Mouse (Mus musculus): ENCODE data around the gene Slco3a1. TPM values are rescaled to one million over a fixed set of nuclear protein-coding genes. Genes with fewer than 3 reads are reported as not detected.

Slco3a1 gene
- total RNA-seq (2021) = 10 to 100 TPM; 55.2 to 57.3 TPM
- long read RNA-seq, experiment 1, full-length matches to known transcripts = 45 of 65 reads
- long read RNA-seq, experiment 1, partial matches to known transcripts = 3 of 65 reads
- long read RNA-seq, experiment 1, other reads (novel, unspliced or antisense) = 17 of 65 reads
- long read RNA-seq, experiment 2, full-length matches to known transcripts = 58 of 85 reads
- long read RNA-seq, experiment 2, partial matches to known transcripts = 3 of 85 reads
- long read RNA-seq, experiment 2, other reads (novel, unspliced or antisense) = 24 of 85 reads

- peak within 1 kb of the TSS; percentile 99 for H3K27ac ChIP-seq
- TF ChIP-seq CTCF (conservative IDR thresholded peaks at IDR 0.05) = peak; percentile 66
- peak within 1 kb of the TSS; percentile 98 for H3K4me3 ChIP-seq
- DNase-seq (ENCODE audit: low spot score in 2 of 2) = peak; percentile 69 to 70
Observed at GRCm38 (mm10) chr7:74554608-74555311, at the start of gene Slco3a1. Gene Slco3a1, minus strand, starts transcription at chr7:74554780.

DNA sequence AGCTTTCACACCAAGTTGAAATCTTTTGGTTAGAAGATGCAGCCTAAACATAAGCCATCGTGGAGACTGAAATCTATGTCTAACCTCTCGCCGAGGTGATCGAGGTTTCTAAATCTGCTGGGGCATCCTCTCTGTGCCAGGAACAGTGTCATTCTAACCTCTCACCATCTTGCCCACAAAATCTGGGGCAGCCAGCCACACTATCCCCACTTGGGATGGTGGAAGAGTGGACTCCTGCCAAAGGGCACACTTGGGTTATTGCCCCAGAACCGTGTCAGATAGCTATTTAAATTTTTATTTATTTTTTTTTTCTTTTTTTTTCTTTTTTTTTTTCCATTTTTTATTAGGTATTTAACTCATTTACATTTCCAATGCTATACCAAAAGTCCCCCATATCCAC lies 46.4 kb upstream of the Slco3a1 start:
- Histone ChIP-seq H3K4me3 (no peak overlapping the region), H3K27ac (no peak overlapping the region)
- TF ChIP-seq CTCF (conservative IDR thresholded peaks at IDR 0.05) = no peak
- DNase-seq (ENCODE audit: low spot score in 2 of 2) = no peak

- Histone ChIP-seq H3K27ac (no peak overlapping the region), H3K4me3 (no peak overlapping the region)
- no peak for DNase-seq (ENCODE audit: low spot score in 2 of 2)
- no peak for TF ChIP-seq CTCF (conservative IDR thresholded peaks at IDR 0.05)
Observed at GRCm38 (mm10) chr7:74579411-74579810, 24.8 kb upstream of the Slco3a1 start.

DNA sequence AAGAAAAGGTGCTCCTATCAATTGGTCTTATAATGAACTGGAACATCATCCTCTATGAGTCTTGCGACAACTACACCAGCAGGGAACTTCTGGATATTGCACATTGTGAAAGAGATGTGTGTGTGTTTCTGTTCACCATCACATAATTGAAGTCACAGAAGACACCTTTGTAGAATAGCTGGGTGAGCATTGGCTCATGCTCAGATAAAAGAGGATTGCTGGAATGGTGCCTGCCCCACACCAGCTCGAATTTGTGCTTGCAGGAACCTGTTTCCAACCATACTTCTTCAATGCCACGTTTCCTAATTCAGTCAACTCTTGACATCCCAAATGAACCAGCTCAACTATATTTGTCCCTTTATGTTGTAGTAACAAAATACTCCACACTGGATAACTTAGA lies 21.1 kb upstream of the Slco3a1 start:
- TF ChIP-seq CTCF (conservative IDR thresholded peaks at IDR 0.05) = no peak
- no peak overlapping the region for H3K27ac ChIP-seq
- no peak for DNase-seq (ENCODE audit: low spot score in 2 of 2)
- H3K4me3 ChIP-seq = no peak overlapping the region

GRCm38 (mm10) chr7:74555416-74555815 lies 836 bp upstream of the Slco3a1 start:
- DNase-seq (ENCODE audit: low spot score in 2 of 2) = peak; percentile 65 to 71
- H3K27ac ChIP-seq = peak overlapping the region; percentile 99
- peak overlapping the region; percentile 98 for H3K4me3 ChIP-seq
- TF ChIP-seq CTCF (conservative IDR thresholded peaks at IDR 0.05) = peak; percentile 70

GRCm38 (mm10) chr7:74554041-74554561 lies 479 bp downstream of the Slco3a1 start:
- DNase-seq (ENCODE audit: low spot score in 2 of 2) = peak; percentile 5 to 27
- TF ChIP-seq CTCF (conservative IDR thresholded peaks at IDR 0.05) = peak; percentile 64

DNA sequence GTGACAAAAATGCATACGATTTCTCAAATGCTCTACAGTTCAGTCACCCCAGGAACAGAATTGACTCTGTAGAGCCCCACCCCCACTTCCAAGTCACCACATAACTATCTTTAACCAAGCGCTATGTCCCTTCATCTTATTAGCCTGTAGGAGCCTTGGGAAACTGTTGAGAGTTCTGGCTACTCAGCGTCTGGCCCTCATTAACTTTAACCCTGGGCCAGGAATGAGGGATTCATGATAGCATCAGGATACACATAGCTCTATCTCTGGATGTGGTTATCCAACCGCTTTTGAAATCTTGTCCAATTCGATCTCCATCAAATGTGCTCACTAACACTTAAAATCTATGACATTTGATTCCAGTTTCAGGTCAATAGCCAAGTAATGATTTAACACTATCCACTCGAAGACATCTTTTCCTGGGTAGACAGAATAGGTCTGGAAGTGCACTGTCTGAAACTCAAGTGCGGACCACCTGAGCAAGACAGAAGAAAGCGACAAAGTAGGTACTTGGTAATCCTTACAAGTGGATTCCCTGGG lies 1.4 kb downstream of the Slco3a1 start:
- Histone ChIP-seq H3K4me3 (peak overlapping the region; percentile 98), H3K27ac (peak overlapping the region; percentile 99; the same call in 1 of the 2 replicates)
- DNase-seq (ENCODE audit: low spot score in 2 of 2) = no peak
- no peak for TF ChIP-seq CTCF (conservative IDR thresholded peaks at IDR 0.05)

More at GRCm38 (mm10) chr7:74554041-74554561, 479 bp downstream of the Slco3a1 start:
- H3K27ac ChIP-seq = peak overlapping the region; percentile 99
- H3K4me3 ChIP-seq = peak overlapping the region; percentile 98

DNA sequence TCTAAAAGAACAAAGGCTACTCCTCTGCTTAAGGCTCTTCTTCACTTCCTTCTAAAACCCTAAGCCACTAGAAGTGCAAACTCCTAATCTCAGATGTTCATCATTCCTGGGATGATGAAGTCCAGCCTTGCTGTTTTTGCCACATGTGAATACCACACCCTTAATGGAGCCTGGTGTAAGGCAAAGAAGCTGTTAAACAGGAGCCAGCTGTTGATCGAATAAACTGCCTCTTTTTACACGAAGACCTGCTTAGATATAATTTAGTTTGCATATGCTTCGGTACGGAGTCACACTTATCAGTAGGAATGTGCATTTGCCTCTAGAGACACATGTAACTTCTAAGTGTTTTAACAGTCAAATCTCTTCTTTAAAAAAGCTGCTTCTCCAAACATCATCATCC lies 2.0 kb downstream of the Slco3a1 start:
- TF ChIP-seq CTCF (conservative IDR thresholded peaks at IDR 0.05) = no peak
- DNase-seq (ENCODE audit: low spot score in 2 of 2) = no peak
- Histone ChIP-seq H3K27ac (peak overlapping the region; percentile 99; the same call in 1 of the 2 replicates), H3K4me3 (peak overlapping the region; percentile 98)

- peak overlapping the region; percentile 98; the same call in 1 of the 2 replicates for H3K4me3 ChIP-seq
- TF ChIP-seq CTCF (conservative IDR thresholded peaks at IDR 0.05) = no peak
- no peak for DNase-seq (ENCODE audit: low spot score in 2 of 2)
- H3K27ac ChIP-seq = no peak overlapping the region
Observed at GRCm38 (mm10) chr7:74552000-74552358, 2.6 kb downstream of the Slco3a1 start.

GRCm38 (mm10) chr7:74551338-74551999 lies 3.1 kb downstream of the Slco3a1 start:
- no peak for DNase-seq (ENCODE audit: low spot score in 2 of 2)
- no peak for TF ChIP-seq CTCF (conservative IDR thresholded peaks at IDR 0.05)
- Histone ChIP-seq H3K4me3 (peak overlapping the region; percentile 98; the same call in 1 of the 2 replicates), H3K27ac (no peak overlapping the region)

- no peak for DNase-seq (ENCODE audit: low spot score in 2 of 2)
- no peak for TF ChIP-seq CTCF (conservative IDR thresholded peaks at IDR 0.05)
- no peak overlapping the region for H3K4me3 ChIP-seq
- no peak overlapping the region for H3K27ac ChIP-seq
Observed at GRCm38 (mm10) chr7:74549686-74550085, 4.9 kb downstream of the Slco3a1 start.

GRCm38 (mm10) chr7:74549013-74549582 lies 5.5 kb downstream of the Slco3a1 start:
- Histone ChIP-seq H3K27ac (no peak overlapping the region), H3K4me3 (no peak overlapping the region)
- no peak for TF ChIP-seq CTCF (conservative IDR thresholded peaks at IDR 0.05)
- no peak for DNase-seq (ENCODE audit: low spot score in 2 of 2)

Measured in layer of hippocampus, adult 2 months (tissue).